Mouse (Mus musculus): ENCODE measurements around the gene Cntn3. TPM values are rescaled to one million over a fixed set of nuclear protein-coding genes. Genes with fewer than 3 reads are reported as not detected.

Gene Cntn3
- polyA plus RNA-seq, 1 experiment: 0.14 TPM

- Histone ChIP-seq H3K79me3 (ENCODE audit: low read depth) (no peaks in the 10 kb centered on the region), H3K79me2 (ENCODE audit: control insufficient read depth, insufficient read depth) (no peaks in the 10 kb centered on the region), H3K27me3 (ENCODE audit: control insufficient read depth, insufficient read depth, insufficient read length) (no peaks in the 10 kb centered on the region), H3K4me3 (ENCODE audit: insufficient read depth, poor library complexity, severe bottlenecking) (no peak overlapping the region), H3ac (ENCODE audit: control insufficient read depth, insufficient read length, low read depth) (no peak overlapping the region), H3K36me3 (ENCODE audit: control insufficient read depth, insufficient read depth) (no peaks in the 10 kb centered on the region)
- TF ChIP-seq FOSL1 (IDR thresholded peaks at IDR 0.05; ENCODE audit: insufficient read depth, low read length, poor library complexity, severe bottlenecking) (no peak), MYOD1 (IDR thresholded peaks at IDR 0.05; ENCODE audit: control insufficient read depth, insufficient read length, low read depth) (no peak)
These were observed 10.7 kb upstream of the Cntn3 start for GRCm38 (mm10) chr6:102583578-102583977.

DNA sequence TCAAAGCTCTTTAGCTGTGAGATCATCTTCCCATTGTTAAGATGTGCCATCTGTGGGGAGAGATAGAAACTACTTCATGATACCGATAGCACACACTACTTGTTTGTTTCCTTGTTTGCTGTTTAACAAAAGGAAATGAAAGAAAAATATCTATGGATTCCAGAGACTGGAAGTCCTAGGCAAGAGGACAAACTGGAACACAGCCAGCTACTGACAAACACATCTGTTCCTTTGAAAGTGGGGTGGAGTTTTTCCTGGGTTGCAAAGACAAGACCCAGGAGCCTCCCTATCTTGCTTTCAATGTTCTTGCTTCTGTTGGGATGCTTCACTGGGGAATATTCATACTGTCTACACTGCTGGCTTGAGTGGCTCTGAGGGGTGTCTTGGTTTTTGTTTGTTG, 5.4 kb downstream of the Cntn3 start:
- Histone ChIP-seq H3K27me3 (ENCODE audit: control insufficient read depth, insufficient read depth, insufficient read length) (no peaks in the 10 kb centered on the region), H3ac (ENCODE audit: control insufficient read depth, insufficient read length, low read depth) (no peak overlapping the region), H3K36me3 (ENCODE audit: control insufficient read depth, insufficient read depth) (no peaks in the 10 kb centered on the region), H3K79me3 (ENCODE audit: low read depth) (no peaks in the 10 kb centered on the region), H3K4me3 (ENCODE audit: insufficient read depth, poor library complexity, severe bottlenecking) (no peak overlapping the region), H3K79me2 (ENCODE audit: control insufficient read depth, insufficient read depth) (no peaks in the 10 kb centered on the region)
- no peak for TF ChIP-seq USF1 (IDR thresholded peaks at IDR 0.05; ENCODE audit: low read depth)
- TF ChIP-seq FOSL1 (IDR thresholded peaks at IDR 0.05; ENCODE audit: insufficient read depth, low read length, poor library complexity, severe bottlenecking): no peak
- TF ChIP-seq CEBPB (IDR thresholded peaks at IDR 0.05; ENCODE audit: low read depth): no peak
- TF ChIP-seq MAX (IDR thresholded peaks at IDR 0.05): no peak
- TF ChIP-seq MYOG (IDR thresholded peaks at IDR 0.05; ENCODE audit: control insufficient read depth, extremely low read depth, insufficient read length): no peak
- no peak for TF ChIP-seq CTCF (IDR thresholded peaks at IDR 0.05; ENCODE audit: control insufficient read depth, insufficient read depth, insufficient read length)
- TF ChIP-seq MYOD1 (IDR thresholded peaks at IDR 0.05; ENCODE audit: control insufficient read depth, insufficient read length, low read depth): no peak

DNA sequence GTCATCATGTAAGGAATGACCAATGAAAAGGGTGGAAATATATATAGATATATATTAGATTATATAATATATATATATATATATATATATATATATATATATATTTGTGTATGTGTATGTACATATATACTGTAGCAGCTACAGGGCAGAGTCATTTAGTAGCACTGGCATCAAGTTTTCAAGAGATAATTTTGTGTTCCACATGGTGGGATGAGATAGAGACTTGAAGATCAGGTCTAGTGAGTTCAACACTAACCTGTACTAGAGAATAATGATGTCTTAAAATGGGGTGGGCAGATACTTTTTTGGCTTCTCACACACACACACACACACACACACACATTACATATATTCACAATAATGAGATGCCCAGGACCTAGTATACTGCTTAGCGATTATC, 7.7 kb downstream of the Cntn3 start:
- H3K36me3 ChIP-seq (ENCODE audit: control insufficient read depth, insufficient read depth): no peaks in the 10 kb centered on the region
- no peak overlapping the region for H3K4me3 ChIP-seq (ENCODE audit: insufficient read depth, poor library complexity, severe bottlenecking)
- no peaks in the 10 kb centered on the region for H3K27me3 ChIP-seq (ENCODE audit: control insufficient read depth, insufficient read depth, insufficient read length)
- no peaks in the 10 kb centered on the region for H3K79me3 ChIP-seq (ENCODE audit: low read depth)
- no peaks in the 10 kb centered on the region for H3K79me2 ChIP-seq (ENCODE audit: control insufficient read depth, insufficient read depth)
- TF ChIP-seq CEBPB (IDR thresholded peaks at IDR 0.05; ENCODE audit: low read depth): no peak
- TF ChIP-seq MYOD1 (IDR thresholded peaks at IDR 0.05; ENCODE audit: control insufficient read depth, insufficient read length, low read depth): no peak
- no peak for TF ChIP-seq MYOG (IDR thresholded peaks at IDR 0.05; ENCODE audit: control insufficient read depth, extremely low read depth, insufficient read length)
- TF ChIP-seq CTCF (IDR thresholded peaks at IDR 0.05; ENCODE audit: control insufficient read depth, insufficient read depth, insufficient read length): no peak
- no peak for TF ChIP-seq USF1 (IDR thresholded peaks at IDR 0.05; ENCODE audit: low read depth)
- TF ChIP-seq MAX (IDR thresholded peaks at IDR 0.05): no peak
- no peak for TF ChIP-seq FOSL1 (IDR thresholded peaks at IDR 0.05; ENCODE audit: insufficient read depth, low read length, poor library complexity, severe bottlenecking)
- no peak overlapping the region for H3ac ChIP-seq (ENCODE audit: control insufficient read depth, insufficient read length, low read depth)

DNA sequence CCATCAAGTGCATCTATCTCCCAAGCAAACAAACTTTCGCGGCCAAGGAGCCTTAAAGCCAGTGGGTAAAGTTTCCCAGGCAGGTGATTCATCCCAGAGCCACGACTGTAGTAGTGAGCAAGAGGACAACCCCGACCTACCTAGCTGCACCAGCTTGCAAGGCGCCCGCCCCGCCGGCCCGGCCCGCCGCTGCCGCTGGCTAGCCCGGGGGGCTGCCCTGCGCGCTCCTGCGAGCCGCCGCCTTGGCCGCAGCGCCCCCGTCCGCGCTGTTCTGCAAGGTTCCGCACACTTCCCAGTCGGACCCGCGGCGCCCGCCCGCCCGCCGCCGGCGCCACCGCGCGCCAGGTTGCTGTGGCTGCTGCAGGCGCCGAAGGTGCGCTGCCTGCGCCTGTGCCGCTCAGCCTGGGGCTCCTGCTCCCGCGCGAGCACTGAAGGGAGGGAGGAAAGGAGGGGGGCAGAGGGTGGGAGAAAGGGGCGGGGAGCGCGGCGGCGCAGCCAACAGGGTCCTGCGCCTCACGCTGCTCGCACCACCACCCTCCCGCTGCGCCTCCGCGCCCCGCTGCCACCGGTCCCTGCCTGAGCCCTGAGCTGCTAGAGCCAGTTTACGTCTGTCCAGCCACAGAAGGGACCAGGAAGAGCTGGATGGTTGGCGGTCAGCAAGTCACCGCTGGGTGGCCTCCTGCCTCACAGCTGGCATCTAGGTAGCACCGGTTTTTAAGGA, 8.7 kb downstream of the Cntn3 start:
- H3K4me3 ChIP-seq (ENCODE audit: insufficient read depth, poor library complexity, severe bottlenecking): no peak overlapping the region
- H3K79me2 ChIP-seq (ENCODE audit: control insufficient read depth, insufficient read depth): no peaks in the 10 kb centered on the region
- H3K27me3 ChIP-seq (ENCODE audit: control insufficient read depth, insufficient read depth, insufficient read length): no peaks in the 10 kb centered on the region
- no peaks in the 10 kb centered on the region for H3K36me3 ChIP-seq (ENCODE audit: control insufficient read depth, insufficient read depth)
- H3K79me3 ChIP-seq (ENCODE audit: low read depth): no peaks in the 10 kb centered on the region
- H3ac ChIP-seq (ENCODE audit: control insufficient read depth, insufficient read length, low read depth): no peak overlapping the region
- TF ChIP-seq MYOG (IDR thresholded peaks at IDR 0.05; ENCODE audit: control insufficient read depth, extremely low read depth, insufficient read length): no peak
- TF ChIP-seq CEBPB (IDR thresholded peaks at IDR 0.05; ENCODE audit: low read depth): no peak
- TF ChIP-seq CTCF (IDR thresholded peaks at IDR 0.05; ENCODE audit: control insufficient read depth, insufficient read depth, insufficient read length): no peak

GRCm38 (mm10) chr6:102563431-102563830, 9.5 kb downstream of the Cntn3 start:
- Histone ChIP-seq H3K27me3 (ENCODE audit: control insufficient read depth, insufficient read depth, insufficient read length) (no peaks in the 10 kb centered on the region), H3K4me3 (ENCODE audit: insufficient read depth, poor library complexity, severe bottlenecking) (no peak overlapping the region), H3K36me3 (ENCODE audit: control insufficient read depth, insufficient read depth) (no peaks in the 10 kb centered on the region), H3K79me3 (ENCODE audit: low read depth) (no peaks in the 10 kb centered on the region), H3ac (ENCODE audit: control insufficient read depth, insufficient read length, low read depth) (no peak overlapping the region), H3K79me2 (ENCODE audit: control insufficient read depth, insufficient read depth) (no peaks in the 10 kb centered on the region)
- TF ChIP-seq CEBPB (IDR thresholded peaks at IDR 0.05; ENCODE audit: low read depth) (no peak), MYOG (IDR thresholded peaks at IDR 0.05; ENCODE audit: control insufficient read depth, extremely low read depth, insufficient read length) (no peak), MAX (IDR thresholded peaks at IDR 0.05) (no peak), MYOD1 (IDR thresholded peaks at IDR 0.05; ENCODE audit: control insufficient read depth, insufficient read length, low read depth) (no peak), CTCF (IDR thresholded peaks at IDR 0.05; ENCODE audit: control insufficient read depth, insufficient read depth, insufficient read length) (no peak), FOSL1 (IDR thresholded peaks at IDR 0.05; ENCODE audit: insufficient read depth, low read length, poor library complexity, severe bottlenecking) (no peak), USF1 (IDR thresholded peaks at IDR 0.05; ENCODE audit: low read depth) (no peak)

DNA sequence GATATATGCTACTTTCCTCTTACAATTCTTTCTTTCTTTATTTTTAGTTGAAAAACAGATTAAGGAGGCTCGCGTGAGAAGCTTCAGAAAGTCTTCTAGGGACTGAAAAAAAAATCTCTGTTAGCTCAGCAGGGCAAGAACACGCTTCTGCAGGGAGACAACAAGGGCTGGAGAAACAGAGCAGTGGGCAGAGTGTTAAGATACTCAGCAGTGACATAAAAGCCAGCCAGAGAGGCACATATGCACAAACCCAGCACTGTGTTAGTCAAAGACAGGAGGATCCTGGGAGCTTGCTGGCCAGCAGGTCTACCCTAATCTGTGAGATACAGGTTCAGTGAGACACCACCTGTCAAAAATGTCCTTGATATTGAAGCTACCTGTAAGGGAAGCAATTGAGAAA, 15.4 kb downstream of the Cntn3 start:
- Histone ChIP-seq H3K36me3 (ENCODE audit: control insufficient read depth, insufficient read depth) (no peaks in the 10 kb centered on the region), H3K79me3 (ENCODE audit: low read depth) (no peaks in the 10 kb centered on the region), H3K27me3 (ENCODE audit: control insufficient read depth, insufficient read depth, insufficient read length) (no peaks in the 10 kb centered on the region), H3K79me2 (ENCODE audit: control insufficient read depth, insufficient read depth) (no peaks in the 10 kb centered on the region), H3ac (ENCODE audit: control insufficient read depth, insufficient read length, low read depth) (no peak overlapping the region), H3K4me3 (ENCODE audit: insufficient read depth, poor library complexity, severe bottlenecking) (no peak overlapping the region)
- no peak for TF ChIP-seq MAX (IDR thresholded peaks at IDR 0.05)
- TF ChIP-seq FOSL1 (IDR thresholded peaks at IDR 0.05; ENCODE audit: insufficient read depth, low read length, poor library complexity, severe bottlenecking): no peak
- TF ChIP-seq CEBPB (IDR thresholded peaks at IDR 0.05; ENCODE audit: low read depth): no peak
- no peak for TF ChIP-seq CTCF (IDR thresholded peaks at IDR 0.05; ENCODE audit: control insufficient read depth, insufficient read depth, insufficient read length)
- no peak for TF ChIP-seq MYOG (IDR thresholded peaks at IDR 0.05; ENCODE audit: control insufficient read depth, extremely low read depth, insufficient read length)
- TF ChIP-seq MYOD1 (IDR thresholded peaks at IDR 0.05; ENCODE audit: control insufficient read depth, insufficient read length, low read depth): no peak
- TF ChIP-seq USF1 (IDR thresholded peaks at IDR 0.05; ENCODE audit: low read depth): no peak

Measured in C2C12 (cell line).